Mouse (Mus musculus): ENCODE data around the gene Arhgap42.

The Arhgap42 gene

DNA sequence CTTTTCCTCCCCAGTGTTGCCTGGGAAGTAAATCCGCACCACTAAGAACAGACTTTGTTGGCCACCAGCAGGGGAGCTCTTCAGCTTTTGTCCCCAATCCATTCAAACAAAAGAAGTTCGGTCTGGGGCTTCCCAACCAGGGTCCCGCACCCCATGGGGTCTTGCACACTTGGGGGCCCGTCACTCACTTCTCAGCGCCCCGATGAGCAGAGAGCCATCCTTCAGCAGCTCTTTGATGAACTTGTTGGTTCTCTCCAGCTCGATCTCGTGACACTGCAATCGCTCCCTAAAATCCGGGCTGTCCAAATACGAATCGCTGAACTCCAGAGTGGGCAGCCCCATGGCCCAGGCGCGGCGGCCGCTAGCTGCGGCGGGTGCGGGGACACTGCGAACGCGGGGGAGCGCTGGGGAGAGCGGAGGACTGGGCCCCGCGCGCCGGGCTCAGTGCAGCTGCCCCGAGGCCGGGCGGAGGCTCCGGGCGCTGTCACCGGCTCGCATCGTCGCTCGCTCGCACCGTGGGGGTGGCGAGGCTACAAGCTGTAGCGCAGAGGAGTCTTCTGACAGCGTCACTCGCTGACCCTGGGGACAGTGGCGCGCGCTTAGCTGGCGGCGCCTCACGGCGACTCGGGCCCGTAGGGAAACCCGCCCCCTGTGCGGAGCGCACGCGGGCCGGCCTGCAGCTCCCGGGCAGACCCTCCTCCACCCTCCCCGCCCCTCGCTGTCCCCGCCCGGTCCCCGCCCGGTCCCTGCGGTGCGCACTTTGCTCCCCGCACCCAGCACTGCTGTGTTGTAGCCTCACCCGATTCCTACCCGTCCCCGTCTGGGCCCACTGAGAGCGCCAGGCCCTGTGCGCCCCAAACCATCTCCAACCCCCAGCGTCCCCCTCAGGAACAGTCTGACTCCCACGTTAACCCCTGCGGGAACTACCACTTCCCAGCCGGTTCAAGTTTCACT lies at the start of gene Arhgap42:
Gene Arhgap42 (minus strand): TSS at position 664 of the 954 bp plus-strand sequence.
- DNase-seq (ENCODE audit: low spot score in 2 of 2): peak; percentile 3 to 19

DNA sequence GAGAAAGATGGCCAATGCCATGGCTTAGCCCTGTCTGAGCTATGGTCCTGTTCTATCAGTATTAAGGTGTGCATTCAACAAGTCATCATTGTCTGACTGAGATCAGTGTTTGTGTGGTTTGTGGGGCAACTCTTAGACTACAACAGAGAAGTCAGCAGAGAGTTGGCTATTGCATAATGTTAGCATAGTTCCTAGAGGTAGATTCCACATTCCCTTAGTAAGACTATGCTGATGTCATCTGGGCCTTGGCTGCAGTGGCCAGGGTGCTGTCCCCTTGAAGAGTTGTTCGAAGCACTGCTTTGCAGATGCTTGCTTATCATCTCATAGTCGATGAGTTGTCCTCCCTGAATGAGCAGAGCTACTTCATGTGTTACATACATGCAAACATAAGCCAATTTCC lies 49.2 kb upstream of the Arhgap42 start:
- no peak for DNase-seq (ENCODE audit: low spot score in 2 of 2)

DNA sequence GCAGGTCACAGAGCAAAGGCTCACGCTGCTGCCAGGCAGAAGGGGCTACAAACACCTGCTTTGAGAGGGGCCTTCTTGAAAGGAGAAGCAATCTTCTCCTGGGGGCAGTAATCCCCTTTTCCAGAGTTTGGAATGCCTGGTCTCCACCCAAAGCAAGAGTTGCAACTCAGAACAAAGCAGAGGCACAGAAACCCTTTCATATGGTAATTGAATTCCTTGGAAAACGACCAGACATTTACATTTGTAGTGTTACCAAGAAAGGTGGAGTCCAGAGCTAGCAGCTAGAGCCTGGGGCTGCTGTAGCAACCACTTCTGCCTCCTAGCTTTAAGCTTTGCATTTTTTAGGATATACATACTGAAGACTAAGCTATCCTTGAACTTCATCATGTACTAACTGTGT lies 30.4 kb upstream of the Arhgap42 start:
- no peak for DNase-seq (ENCODE audit: low spot score in 2 of 2)

DNA sequence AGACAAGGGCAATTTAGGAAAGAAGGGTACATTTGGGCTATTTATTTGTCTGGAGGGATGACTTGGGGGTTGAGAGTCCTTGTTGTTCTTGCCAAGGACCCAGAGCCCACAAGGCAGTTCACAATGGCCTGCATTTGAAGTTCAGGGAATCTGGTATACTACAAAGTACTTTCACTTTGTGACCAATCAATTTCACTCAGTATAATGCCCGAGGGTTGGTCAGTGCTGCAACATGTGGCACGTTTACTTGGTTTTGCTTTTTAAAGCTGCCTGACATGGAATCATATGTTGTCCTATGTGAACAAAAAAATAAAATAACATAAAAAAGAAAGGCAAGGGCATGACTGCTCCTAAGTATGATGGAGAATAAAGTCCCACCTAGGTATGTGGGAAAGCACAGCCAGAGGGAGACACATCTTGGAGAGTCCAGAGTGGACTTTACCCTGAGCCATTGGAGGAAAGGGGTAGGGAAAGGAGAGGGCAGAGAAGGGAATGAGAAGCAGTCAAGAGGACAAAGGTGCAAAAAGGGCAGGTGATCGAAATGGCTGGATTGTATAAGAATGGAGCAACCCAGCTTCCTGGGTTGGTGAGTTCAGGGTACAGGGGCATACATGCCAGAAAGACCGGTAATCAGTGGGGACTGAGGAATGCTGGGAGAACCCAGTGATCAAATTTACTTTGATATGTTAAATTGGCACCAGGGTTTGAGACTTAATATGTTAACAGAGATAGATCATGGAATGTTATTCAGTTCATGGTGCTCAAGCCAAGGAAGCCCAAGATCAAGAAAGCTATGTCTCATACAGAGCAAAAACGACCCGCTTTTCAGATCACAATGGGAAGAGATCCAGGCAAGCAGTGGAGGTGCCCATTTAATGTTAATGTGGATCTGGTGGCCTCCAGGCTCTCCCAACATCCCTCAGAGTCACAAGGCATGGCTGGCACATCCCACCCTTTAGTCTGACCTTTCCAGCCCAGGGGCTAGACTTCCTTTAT lies 29.0 kb upstream of the Arhgap42 start:
- DNase-seq (ENCODE audit: low spot score in 2 of 2): no peak

DNA sequence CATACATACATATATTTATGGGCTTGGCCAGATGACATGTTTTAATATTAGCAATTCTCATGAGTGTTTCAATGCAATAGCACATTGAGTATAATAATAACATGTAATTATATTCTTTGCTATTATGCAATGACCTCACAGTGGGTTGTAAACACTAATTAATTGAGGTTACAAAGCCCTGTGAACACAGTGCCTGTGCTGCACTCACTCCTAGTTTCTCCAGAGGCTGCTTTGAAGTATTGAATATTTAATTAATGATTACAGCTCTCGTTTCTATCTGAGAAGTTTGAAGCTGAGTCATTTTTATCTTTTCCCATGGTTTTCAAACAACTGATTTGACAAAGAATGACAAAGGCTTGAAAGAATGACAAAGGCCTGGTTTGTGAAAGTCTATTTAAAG lies 24.6 kb upstream of the Arhgap42 start:
- no peak for DNase-seq (ENCODE audit: low spot score in 2 of 2)

DNA sequence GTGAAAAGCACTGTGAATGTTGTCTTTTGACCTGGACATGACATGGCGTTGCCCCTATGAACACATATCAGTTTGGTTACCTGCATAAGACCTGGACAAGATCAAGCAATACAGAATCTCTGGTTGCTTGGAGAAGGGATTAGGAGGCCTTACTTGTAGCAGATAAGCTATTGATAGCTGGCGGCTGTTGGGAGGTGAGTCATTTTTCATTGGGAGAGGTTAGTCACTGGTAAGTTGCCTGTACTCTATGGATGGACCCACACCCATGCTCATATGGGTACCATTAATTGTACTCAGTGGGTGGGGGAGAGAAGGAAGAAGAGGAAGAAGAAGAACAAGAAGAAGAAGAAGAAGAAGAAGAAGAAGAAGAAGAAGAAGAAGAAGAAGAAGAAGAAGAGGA lies 23.6 kb upstream of the Arhgap42 start:
- DNase-seq (ENCODE audit: low spot score in 2 of 2): no peak

DNA sequence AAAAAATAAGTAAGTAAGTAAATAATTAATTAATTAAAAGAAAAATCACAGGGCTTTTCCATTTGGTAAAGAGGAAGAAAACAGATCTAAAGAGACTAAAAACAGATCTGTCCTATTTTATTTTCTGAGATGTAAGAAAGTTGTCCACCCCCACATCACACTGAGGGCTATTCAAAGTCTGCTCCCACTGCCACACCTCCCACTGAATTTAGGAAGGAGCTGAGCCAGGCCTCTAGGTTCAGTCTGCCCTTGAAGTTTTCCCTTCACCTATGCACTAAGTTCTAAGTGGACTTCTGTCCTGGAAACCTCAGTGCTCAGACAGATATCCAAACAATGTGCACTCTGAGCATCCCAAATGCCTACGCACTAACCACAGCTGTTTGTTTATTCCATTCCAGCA lies 15.9 kb upstream of the Arhgap42 start:
- no peak for DNase-seq (ENCODE audit: low spot score in 2 of 2)

DNA sequence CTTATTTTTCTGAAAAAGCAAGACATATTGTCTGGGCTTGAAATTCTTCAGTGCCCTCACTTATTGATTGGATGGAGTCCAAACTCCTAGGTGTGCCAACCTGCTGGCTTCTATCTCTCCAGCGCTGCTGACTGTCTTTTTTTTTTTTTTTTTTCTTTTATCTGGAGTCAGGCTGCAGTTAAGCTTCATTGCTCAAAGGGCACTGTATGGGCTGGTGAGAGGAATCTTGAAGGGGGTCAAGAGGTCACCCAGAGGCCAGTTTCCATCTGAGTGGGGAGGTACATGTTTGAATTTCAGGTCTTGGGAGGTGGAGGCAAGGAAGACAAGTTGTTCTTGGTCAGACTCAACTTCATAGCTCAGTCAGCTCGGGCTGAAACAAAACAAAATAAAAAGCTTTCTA lies 9.6 kb upstream of the Arhgap42 start:
- no peak for DNase-seq (ENCODE audit: low spot score in 2 of 2)

DNA sequence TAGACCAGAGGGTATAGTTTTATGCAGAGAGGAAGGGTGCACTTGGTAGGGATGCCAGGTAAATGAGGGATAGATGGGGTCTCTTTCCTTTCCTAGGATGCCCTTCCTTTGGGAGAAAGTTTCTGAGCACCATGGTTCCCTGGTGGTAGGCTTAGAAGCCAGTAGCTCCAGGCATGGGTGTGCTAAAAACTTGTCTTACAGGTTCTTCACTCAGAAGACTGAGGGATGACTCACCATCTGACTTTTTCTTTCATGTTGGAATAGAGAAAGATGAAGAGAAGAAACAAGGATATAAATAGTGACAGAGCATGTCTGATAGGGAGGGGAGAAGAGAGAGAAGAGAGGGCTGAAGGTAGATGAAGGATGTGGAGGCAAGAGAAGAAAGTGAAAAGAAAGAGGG lies 7.1 kb upstream of the Arhgap42 start:
- no peak for DNase-seq (ENCODE audit: low spot score in 2 of 2)

DNA sequence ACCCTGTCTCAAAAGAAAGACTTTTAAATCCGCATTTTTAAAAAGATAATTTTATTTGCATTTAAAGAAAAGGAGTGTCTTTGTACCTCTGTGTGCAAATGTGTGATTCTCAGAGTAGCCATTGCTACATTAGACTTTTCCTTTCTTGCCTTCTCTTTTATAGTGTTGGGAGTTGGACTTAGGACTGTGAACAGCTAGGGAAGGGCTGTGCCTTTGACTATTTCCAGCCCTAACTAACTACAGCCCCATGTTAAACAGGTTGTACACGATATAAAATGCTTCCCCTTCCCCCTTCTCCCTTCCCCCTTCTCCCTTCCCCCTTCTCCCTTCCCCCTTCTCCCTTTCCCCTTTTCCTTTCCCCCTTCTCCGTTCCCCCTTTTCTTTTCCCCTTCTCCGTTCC lies 4.9 kb upstream of the Arhgap42 start:
- no peak for DNase-seq (ENCODE audit: low spot score in 2 of 2)

DNA sequence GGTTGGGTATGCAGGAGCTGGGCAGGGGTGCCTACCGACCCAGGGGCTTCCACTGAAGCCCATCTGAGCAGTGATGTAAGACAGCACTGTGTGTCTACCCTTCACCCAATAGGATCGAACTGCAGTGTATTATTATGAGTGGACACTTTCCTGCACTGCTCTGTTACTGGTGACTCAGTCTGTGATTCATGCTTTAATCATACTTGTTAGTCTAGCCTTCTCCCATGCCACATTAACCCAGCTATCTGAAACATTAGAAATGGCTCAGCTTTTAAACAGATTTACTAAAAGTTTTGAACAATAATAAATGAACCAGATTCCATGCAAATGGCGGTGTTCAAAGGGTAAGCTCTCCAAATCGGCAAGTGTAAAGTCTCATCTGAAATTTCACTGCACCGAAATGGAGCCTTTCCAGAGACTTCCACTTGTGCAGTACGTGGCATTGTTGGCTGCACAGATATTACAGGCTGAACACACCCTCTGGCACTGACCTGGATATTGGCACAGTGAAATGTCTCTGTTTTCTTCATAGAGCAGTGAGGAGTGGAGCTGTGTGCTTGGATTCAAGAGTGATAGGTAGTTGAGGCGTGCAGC lies 2.4 kb upstream of the Arhgap42 start:
- DNase-seq (ENCODE audit: low spot score in 2 of 2): no peak

DNA sequence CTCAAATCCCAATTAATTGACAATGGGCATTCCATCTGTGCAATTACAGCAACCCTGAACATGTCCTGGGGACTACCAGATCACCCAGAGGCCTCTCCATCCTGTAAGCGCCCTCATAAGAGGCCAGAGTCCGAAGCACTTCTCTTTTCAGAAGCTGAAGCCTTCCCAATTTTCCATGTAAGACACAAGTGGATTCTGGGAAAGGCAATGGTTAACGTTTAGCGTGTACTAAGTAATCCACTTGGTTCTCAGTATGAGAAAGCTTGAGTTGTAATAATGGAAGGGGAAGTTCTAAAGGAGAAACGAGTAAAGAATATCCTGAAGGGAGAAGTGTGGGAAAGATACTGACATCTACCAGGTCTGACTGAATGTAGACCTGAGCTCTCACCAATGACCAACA lies 1.4 kb downstream of the Arhgap42 start:
- no peak for DNase-seq (ENCODE audit: low spot score in 2 of 2)

DNA sequence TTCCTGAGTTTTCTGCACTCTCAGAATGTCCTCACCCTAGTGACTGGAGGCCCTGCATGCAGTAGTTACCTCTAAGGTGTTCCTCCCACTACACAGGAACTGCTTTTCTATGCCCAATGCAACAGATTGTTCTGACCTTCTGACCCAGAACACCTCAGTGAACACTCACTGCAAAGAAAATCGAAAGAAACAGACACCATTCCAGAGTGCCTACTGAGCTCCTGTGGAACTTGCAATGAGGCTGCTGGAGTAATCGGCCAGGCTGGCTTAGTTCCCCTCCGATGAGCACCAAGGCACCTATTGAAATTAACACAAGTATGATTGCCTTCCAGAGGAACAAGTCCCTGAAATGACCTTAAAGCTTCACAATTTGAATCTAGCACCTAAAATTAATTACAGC lies 9.2 kb downstream of the Arhgap42 start:
- DNase-seq (ENCODE audit: low spot score in 2 of 2): no peak

DNA sequence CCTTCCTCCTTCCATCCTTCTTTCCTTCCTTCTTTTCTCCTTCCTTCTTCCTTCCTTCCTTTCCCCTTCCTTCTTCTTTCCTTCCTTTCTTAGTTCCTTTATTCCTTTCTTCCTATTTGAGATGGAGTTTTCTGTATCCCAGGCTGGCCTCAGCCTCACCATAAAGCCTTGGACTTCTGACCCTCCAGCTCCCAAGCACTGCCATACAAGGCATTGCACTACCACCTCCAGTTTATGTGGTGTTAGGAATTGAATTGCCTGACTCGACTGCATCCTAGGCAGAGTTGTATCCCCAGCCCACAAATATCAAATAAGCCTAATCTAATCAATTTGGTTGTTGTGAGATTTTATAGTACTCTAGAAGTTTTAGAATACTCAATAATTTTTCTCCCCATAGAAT lies 14.1 kb downstream of the Arhgap42 start:
- DNase-seq (ENCODE audit: low spot score in 2 of 2): no peak

DNA sequence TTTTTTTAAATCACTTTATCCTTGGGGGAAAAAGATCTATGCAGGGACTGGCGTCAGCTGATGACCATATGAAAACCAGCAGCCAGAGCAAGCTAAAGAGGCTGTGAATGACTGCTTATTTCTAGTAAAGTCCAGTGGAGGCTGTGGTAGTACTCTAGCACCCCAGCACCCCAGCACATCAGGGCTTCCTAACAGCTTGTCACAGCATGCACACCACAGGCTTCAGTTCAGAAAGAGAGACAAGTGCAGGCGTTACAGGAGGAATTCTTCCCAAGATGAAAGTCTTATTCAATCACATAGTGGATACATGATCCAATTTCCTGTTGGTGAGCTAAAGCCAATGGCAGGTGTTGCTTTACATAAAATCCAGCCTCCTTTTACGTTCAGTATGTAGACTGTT lies 15.5 kb downstream of the Arhgap42 start:
- no peak for DNase-seq (ENCODE audit: low spot score in 2 of 2)

DNA sequence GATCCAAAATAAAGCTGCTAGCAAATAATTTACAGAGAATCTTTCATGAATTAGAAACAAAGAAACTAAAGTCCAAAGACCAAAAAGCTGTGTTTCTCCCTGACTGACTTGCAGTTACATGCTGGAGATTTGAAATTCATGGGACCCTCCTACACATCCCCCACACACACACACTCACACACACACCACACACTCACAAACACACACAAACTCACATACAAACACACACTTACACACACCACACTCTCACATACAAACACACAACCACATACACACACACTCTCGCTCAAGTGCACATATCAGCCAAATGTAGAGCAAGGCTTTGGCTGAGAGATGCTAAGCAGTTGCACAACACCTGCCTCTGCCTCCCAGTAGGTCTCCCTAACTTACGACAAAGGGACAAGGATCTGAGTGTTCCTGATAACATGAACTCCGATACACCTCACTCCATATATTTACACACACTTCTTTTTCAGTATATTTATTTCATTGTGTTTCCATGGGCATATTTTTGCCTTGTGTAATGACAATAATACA lies 16.9 kb downstream of the Arhgap42 start:
- no peak for DNase-seq (ENCODE audit: low spot score in 2 of 2)

DNA sequence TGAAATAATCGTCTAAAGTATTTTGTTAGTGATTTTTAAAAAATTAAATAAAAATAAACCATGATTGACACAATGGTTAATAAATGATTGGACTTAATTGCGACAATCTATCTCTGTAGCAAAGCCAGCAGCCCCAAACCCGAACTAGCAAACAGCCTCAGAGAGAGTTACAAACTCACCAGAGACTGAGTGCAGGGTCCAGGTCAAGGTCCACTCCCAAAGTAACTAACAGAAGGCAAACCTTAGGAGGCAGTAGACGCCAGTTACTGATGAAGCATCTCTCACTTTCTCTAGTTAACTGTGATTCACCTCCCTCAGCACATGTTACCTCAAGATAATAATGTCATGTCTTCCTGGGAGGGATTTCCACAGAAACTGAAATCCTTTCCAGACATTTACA lies 17.7 kb downstream of the Arhgap42 start:
- no peak for DNase-seq (ENCODE audit: low spot score in 2 of 2)

DNA sequence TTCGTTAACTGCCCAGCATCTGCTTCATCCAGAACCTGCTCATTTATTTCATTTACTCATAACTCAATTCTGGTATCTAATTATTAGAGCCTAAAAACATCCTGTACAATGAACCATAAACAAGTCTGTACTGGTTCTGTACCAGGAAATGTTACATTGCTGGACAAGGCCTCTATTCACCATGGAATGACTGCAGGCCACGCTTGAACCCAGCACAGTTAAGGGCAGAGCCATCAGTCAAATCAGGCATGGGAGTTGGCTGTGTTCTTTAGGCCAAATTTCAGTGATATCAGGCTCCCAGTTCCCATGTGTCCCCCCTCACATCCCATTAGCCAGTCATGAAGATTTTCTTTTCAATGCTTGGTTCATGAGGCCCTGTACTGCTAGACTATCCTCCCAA lies 20.6 kb downstream of the Arhgap42 start:
- DNase-seq (ENCODE audit: low spot score in 2 of 2): no peak

DNA sequence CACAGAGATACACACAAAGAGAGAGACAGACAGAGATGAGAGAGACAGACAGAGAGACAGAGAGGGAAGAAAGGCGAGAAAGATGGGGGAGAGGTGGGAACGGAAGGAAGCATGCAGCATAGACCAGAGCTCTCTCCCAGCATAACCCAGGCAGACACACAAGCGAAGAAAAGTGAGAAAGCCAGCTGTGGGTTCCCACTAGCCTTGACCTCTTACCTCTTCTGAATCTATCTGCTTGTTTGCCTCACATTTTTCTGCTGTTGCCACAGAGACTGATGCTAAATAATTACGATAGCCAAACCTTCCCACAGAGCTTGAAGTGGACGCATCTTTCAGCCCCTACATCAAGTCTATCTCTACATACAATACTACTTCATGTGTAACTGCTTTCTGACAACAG lies 24.1 kb downstream of the Arhgap42 start:
- DNase-seq (ENCODE audit: low spot score in 2 of 2): no peak

DNA sequence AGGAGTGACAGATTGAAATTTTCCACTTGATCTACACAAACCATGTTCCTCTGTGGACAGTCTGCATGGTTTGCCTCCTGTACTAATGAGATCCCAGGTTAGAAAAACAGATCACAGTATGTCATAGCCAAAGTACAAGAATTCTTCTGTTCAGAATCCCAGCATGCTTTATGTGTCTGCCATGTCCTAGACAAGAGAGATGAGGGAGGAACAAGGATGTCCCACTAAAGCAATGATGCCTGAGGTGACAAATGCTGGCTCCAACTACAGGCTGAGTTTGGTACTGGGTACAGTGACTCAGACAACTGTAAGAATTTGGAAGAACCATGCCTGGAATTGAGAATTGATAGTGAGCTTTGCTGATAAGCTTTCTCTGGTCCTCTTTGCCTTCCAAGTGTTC lies 24.6 kb downstream of the Arhgap42 start:
- DNase-seq (ENCODE audit: low spot score in 2 of 2): no peak

DNA sequence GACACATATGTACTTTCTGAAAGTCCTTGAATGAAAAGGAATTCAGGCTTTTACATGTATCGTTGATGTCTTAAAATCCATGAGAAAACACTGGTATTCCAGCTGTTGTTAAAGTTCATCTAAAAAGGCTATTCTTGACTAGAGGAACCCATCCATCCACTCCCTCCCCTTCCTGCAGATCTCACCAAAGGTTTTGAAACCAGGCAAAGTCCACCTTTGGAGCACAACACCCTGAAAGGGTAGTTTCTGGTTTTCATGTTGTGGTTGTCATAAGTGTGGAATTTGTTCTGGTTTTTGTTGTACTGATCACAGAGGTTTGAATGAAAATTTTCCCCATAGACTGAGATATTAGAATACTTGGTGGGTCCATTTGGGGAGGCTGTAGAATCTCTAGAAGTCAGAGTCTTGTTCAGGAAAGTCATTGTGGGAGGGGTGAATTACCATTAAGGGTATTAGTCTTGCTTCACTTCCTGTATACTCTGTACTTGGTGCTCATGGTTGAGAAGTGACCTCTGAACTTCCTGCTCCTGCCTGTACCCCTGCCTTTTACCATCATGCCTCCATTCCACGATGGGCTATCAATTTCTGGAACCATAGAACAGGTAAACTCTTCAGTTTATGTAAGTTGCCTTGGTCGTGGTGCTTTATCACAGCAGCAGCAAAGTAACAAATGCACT lies 27.4 kb downstream of the Arhgap42 start:
- DNase-seq (ENCODE audit: low spot score in 2 of 2): no peak

Data from spleen, postnatal 10 days (tissue).